Mouse (Mus musculus) mouse embryonic stem cell (cell line): ENCODE data around the gene Pou2f1.

Experiments
- in situ Hi-C, 2 experiments: fragments of 300-500 bp; cut with MboI; formaldehyde crosslinking; loops; 1 replicate in 1 of 2; 3 replicates in 1 of 2; pipeline ENCODE4 v1.14.3; 2019 to 2020; ENCODE audit warnings: low sequenced_read_pairs in 2 of 2, low pct_unique_long_range_greater_than_20kb in 1 of 2, mixed read lengths in 1 of 2; ENCODE audit not compliant: unreplicated experiment in 1 of 2

Gene Pou2f1

DNA sequence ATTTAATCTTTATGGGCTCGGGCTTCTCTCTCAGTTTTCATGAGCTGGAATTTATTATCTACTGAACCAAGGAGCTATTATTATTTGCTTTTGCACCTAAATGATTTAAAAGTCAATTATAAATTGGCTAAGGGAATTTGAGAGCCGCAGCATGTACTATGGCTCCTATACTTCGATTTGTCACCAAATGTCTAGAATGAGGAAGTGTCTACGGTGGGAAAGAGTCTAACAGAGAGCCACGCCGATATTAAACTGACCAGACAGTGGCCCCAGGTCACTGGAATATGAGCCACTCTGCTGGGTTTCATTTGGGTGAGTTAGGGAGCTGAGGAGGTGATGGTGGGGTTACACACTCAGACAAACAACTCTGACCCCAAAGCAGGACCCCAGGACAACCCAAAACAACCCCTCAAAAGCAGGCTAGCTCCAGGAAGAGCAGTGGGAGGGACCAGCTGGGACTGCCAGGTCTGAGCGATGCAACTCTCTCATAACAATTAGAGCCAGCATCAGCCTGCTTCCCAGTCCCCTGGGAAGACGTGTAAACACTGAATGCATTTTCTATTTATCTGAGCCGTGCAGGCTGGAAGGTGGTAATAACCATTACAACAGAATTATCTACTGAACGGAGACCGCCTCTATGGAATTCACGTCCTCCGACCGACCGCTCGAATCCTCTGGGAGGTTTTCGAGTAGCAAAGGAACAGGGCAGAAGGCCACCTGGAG, 168.4 kb downstream of the Pou2f1 start:
- in situ Hi-C loops: no loop called here

DNA sequence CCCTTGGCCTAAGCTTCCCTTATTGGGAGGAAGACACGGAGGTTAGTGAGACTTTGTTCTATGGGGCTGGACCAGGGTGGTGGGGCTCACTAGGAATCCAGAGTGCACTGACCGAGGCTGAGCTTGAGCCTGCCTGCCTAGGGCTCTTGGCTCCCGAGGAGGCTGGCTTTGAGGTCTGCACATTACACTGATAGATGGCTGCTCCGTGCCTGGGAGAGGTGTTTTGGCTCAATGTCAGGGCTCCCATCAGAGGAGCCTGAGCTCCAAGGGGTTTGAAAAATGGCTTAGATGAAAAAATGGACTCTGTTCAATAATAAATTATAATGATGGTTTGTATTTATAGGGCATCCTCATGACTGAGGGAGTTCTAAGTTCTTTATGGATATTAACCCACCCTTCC, 169.2 kb downstream of the Pou2f1 start:
- in situ Hi-C loops: no loop called here

DNA sequence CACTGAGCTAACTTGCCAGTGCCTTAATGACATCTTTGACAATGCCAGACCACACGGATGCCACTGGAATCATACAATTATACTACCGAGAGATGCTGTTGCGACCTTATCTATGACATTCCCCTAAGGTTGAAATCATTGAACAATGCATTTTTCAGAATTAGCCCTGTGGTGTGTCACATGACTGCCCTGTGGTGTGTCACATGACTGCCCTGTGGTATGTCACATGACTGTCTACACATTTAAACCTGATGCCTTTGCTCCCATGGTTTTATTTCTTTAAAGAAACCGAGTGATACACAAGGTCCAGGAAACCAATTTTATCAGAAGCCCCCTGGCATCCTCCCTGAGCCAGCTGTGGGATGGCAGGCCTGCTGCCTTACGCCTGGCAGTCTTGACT, 172.6 kb downstream of the Pou2f1 start:
- in situ Hi-C loops: no loop called here

GRCm38 (mm10) chr1:165828615-165829014, 173.9 kb downstream of the Pou2f1 start:
- in situ Hi-C loops: no loop called here

DNA sequence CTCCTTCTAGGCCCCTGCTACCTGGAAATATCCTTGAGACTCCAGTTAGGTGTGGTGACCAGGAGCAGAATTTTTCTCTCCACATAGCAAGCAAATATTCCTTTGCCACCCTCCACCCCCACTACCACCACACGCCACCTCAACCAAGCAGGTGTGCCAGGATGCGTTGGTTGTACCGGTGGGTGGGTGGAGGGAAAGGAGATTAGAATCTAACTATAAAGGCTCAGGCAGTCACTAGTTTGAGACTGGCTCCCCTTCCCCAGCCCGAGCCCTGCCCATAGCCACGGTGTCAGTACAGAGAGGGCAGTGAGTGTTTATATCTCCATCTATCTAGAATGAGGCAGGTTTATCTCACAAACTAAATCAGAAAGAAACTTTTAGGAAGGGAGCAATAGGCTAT, 174.3 kb downstream of the Pou2f1 start:
- in situ Hi-C loops: no loop called here

GRCm38 (mm10) chr1:165822031-165822430, 180.4 kb downstream of the Pou2f1 start:
- in situ Hi-C loops: no loop called here

- in situ Hi-C loops: no loop called here
Observed at GRCm38 (mm10) chr1:165819147-165819546, 183.3 kb downstream of the Pou2f1 start.

DNA sequence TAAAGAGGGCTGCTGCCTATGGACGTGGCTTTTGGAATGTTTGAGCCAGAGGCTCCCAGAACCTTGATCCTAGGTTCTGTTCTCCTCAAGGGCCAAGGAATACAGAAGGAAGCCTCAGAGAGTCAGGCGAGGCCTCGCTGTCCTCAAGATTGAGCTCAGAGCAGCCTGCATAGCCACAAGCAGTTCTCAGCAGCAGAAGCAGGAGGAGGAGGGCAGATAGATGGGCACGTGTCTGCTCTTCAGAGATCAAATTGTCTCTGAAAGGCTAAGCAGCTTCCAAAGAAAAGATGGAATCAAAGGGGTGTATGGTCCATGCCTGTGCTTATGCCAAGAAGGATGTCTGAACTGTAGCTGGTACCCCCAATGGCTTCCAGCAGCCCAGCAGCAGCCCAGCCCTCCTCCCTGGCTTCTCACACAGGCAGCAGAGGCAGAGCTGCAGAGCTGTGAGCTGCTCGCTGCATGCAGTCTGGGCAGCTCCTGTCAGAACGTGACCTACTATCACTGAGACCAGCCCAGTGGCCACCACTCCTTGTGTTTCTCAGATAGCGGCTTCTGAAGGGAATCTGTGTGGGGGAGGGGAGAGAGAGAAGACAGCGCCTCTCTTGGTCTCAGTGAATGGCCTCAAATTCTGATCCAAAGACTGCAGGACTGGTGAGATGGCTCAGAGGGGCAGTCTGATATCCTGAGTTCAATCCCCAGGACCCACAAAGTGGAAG, 184.2 kb downstream of the Pou2f1 start:
- in situ Hi-C loops: no loop called here

DNA sequence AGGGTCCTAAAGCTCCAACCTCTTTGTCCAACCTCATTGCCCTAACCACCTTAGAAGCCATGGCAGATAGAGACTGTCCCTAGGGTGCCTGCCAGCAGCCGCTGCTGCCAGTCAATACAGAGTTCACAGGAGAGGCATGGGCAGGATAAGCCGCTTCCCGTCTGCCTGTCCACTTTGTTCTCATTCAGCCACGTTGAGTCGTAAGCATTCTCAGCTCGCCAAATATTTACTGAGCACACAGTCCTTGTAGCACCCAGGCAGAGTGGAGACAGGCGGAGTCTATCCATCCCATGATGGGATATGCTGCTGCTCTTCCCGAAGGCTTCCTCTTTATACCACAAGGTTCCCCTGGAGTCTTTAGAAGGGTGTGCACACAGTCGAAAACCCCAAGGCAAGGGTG, 185.2 kb downstream of the Pou2f1 start:
- in situ Hi-C loops: no loop called here

- in situ Hi-C loops: no loop called here
Observed at GRCm38 (mm10) chr1:165816391-165816790, 186.1 kb downstream of the Pou2f1 start.
